Mouse (Mus musculus) testis, postnatal 10 days (tissue): Measurements from ENCODE around the gene Olfr818.
"Not testable (repeated sequence)": the region's sequence is repeated elsewhere in the genome, so short reads cannot be mapped to it uniquely, and the experiment has no call there.

ENCODE experiments used
- DNase-seq: peaks from one replicate; pipeline ENCODE4 v3.0.0; 2021; ENCODE audit warnings: low spot score

Gene Olfr818

DNA sequence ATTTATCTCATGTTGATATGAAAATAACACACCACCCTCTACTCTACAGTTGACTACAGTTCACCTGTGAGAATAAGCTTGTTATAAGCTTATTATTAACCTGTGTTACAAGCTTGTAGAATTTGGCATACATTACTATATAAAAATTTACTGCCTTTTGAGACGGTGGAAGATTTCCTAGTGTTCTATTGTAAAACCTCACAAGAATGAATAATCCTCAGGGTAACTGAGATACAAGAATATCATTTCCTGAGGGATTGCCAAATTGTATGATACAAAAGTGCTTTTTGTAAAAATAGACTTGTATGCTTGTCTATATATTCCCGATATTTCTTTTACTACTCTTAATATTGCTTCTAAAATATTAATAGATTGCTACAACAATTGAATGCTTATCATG is at the start of gene Olfr818:
TSS of gene Olfr818 (minus strand) at position 101 of the 400 bp plus-strand sequence.
- DNase-seq = no peak

DNA sequence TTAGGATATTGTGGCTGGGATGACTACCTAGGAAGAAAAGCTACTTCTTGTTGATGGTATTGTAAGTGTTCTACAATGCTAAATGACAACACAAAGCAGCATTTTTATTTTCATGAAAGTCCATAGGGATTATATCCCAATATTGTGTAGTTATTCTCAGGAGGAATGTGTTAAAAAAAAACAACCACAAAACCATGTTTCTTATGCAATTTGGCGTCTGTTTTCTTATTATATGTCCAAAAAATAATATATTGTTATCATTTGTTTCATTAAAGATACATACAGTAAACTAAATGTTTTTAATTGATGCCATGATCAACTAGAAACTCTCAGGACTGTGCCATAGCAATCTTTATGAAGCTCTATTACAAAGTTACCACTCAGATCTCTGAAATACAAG is 36.1 kb upstream of the Olfr818 start, which contains the start of gene Gm10310:
TSS of gene Gm10310 (minus strand) at position 101 of the 400 bp plus-strand sequence.
- not testable (repeated sequence) for DNase-seq

DNA sequence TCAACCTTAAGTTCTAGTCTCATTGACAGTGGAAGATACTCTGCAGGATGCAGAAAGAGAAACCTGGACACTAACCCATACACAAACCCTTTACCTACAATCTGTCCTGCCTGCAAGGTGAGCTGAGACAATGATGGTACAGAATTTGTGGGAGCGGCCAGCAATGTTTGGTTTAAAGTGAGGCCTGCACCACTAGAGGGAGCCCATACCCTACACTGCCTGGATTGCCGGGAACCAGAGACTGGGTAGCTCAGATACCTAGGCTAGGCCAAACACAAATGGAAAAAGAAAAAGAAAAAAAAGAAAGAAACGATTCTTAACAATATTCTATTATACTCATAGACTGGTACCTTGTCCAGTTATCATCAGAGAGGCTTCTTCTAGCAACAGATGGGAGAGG is 33.0 kb upstream of the Olfr818 start:
- DNase-seq = not testable (repeated sequence)

DNA sequence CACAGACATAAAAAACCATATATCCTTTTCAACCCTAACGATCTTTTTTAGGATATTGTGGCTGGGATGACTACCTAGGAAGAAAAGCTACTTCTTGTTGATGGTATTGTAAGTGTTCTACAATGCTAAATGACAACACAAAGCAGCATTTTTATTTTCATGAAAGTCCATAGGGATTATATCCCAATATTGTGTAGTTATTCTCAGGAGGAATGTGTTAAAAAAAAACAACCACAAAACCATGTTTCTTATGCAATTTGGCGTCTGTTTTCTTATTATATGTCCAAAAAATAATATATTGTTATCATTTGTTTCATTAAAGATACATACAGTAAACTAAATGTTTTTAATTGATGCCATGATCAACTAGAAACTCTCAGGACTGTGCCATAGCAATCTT is 27.1 kb upstream of the Olfr818 start, which contains the start of gene Olfr247:
TSS of gene Olfr247 (minus strand) at position 101 of the 400 bp plus-strand sequence.
- not testable (repeated sequence) for DNase-seq

DNA sequence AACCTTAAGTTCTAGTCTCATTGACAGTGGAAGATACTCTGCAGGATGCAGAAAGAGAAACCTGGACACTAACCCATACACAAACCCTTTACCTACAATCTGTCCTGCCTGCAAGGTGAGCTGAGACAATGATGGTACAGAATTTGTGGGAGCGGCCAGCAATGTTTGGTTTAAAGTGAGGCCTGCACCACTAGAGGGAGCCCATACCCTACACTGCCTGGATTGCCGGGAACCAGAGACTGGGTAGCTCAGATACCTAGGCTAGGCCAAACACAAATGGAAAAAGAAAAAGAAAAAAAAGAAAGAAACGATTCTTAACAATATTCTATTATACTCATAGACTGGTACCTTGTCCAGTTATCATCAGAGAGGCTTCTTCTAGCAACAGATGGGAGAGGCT is 24.1 kb upstream of the Olfr818 start:
- DNase-seq = not testable (repeated sequence)

DNA sequence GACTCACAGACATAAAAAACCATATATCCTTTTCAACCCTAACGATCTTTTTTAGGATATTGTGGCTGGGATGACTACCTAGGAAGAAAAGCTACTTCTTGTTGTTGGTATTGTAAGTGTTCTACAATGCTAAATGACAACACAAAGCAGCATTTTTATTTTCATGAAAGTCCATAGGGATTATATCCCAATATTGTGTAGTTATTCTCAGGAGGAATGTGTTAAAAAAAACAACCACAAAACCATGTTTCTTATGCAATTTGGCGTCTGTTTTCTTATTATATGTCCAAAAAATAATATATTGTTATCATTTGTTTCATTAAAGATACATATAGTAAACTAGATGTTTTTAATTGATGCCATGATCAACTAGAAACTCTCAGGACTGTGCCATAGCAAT is 18.3 kb upstream of the Olfr818 start, which contains the start of gene Olfr819:
TSS of gene Olfr819 (minus strand) at position 101 of the 400 bp plus-strand sequence.
- not testable (repeated sequence) for DNase-seq

DNA sequence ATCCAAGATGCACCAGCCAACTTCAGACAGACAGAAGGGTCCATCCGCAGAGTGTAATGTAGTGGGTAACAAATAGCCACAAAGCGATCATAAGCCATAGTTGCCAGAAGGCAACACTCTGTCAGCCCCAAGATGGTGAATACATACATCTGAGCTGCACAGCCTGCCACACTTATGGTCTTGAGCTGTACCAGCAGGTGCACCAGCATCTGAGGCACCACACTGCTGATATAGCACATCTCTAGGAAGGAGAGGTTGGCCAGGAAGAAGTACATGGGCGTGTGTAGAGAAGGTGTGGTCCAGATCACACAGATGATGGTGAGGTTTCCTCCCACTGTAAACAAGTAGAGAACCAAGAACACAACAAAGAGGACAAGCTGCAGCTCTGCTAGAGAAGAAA is 17.3 kb upstream of the Olfr818 start:
- not testable (repeated sequence) for DNase-seq

DNA sequence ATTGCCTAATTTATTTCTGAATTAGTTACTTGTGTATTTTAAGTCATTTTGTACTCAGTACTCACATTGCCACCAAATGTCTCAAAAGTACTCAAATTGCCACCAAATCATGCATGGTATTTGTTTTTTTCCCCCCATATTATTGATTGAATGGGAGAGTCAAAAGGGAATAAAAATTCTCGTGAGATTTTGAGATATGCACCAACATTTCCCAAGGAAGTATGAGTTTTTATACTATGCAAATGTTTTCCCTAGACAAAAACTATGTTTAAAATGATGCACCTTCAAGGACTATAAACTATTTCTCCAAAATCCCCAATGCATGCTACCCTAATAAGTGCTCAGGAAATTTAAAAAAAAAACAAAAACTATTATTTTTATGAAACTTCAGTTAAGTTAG is 33.4 kb downstream of the Olfr818 start, which contains the start of gene Olfr816:
TSS of gene Olfr816 (minus strand) at position 101 of the 400 bp plus-strand sequence.
- no peak for DNase-seq

DNA sequence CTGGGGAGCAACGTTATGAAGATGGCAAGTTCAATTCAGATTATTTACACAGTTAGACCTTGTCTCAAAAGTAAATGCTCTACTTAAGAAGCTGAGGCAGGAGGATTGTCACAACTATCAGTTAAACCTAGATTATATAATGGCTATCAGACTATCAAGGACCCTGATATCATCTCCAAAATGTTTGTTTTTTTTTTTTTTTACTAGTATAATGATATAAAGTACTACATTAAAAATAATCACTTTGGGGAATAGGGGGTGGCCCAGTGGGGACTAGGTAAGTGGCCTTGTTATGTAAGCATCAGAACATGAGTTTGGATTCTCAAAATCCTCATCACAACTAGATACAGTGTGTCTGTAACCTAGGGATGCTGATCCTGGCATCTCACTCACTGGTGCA is 43.1 kb downstream of the Olfr818 start, which contains the start of gene Olfr815:
TSS of gene Olfr815 (minus strand) at position 101 of the 400 bp plus-strand sequence.
- not testable (repeated sequence) for DNase-seq
